Mouse (Mus musculus): ENCODE results near the gene Mecom. TPM values are rescaled to one million over a fixed set of nuclear protein-coding genes. Genes with fewer than 3 reads are reported as not detected.

The Mecom gene
- polyA plus RNA-seq, 1 experiment from 2014 or later, result 52.0 TPM

DNA sequence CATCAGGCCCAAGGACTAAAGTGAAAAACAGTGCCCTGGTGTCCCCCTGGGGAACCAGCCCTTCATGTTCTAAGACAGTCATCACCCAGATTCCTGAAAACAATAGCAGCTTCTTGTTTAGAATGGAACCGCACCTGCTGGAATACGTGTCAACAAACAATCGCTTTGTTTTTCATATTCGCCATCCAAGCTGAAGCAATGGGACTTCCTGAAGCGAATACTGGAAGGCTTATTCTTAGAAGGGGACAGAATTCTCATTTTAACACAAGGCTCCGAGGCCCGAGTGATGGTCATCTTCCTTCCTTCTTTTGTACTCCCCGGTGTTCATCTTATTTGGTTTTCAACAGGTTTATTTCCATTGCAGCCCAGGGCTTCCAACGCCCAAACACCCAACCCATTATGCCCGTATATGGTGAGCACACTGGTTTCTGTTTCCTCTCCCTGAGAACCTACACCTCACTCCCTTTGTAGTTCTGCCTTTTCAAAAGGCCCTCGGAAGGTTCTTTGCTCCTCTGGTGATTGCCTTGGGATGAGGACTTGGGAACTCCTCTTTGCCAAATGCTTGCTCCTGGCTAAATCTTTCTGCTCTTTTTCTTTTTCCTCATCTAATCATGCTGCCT lies 81.7 kb downstream of the Mecom start:
- H3K27ac ChIP-seq (replicated peaks), result no peak overlapping the region
- no peak overlapping the region for H3K4me3 ChIP-seq
- no peak for DNase-seq (ENCODE audit: low spot score)
- H3K4me1 ChIP-seq, result peaks cover 8% of the 10 kb centered on the region
- H3K27me3 ChIP-seq (replicated peaks; ENCODE audit: low read depth, poor library complexity, severe bottlenecking), result no peaks in the 10 kb centered on the region
- 64% methylated on average over 11 of the region's 11 CpGs for WGBS
- H3K9me3 ChIP-seq, result no peaks in the 10 kb centered on the region
- no peaks in the 10 kb centered on the region for H3K36me3 ChIP-seq (replicated peaks)

DNA sequence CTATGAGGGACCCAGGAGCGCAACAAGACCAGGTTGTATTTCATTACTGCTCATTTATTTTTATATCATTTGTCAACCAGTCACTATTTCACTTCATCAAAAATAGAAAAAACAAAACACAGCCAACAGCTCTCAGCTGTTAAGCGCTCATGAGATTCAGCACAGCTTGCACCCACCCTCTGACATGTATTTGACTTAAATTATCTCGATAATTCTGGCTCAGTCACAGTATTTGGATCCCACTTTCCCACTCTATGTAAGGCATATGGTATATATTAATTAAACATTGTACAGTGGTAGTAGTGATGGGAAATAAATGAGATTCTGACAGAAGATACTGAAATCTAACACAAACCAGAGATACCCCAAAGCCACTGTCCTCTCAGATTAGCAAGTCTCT lies 83.3 kb downstream of the Mecom start:
- H3K27me3 ChIP-seq (replicated peaks; ENCODE audit: low read depth, poor library complexity, severe bottlenecking), result no peaks in the 10 kb centered on the region
- H3K36me3 ChIP-seq (replicated peaks), result no peaks in the 10 kb centered on the region
- H3K27ac ChIP-seq (replicated peaks), result no peak overlapping the region
- 88% methylated on average over 3 of the region's 3 CpGs for WGBS
- no peaks in the 10 kb centered on the region for H3K9me3 ChIP-seq
- no peak for DNase-seq (ENCODE audit: low spot score)
- no peak overlapping the region for H3K4me3 ChIP-seq
- no peaks in the 10 kb centered on the region for H3K4me1 ChIP-seq

DNA sequence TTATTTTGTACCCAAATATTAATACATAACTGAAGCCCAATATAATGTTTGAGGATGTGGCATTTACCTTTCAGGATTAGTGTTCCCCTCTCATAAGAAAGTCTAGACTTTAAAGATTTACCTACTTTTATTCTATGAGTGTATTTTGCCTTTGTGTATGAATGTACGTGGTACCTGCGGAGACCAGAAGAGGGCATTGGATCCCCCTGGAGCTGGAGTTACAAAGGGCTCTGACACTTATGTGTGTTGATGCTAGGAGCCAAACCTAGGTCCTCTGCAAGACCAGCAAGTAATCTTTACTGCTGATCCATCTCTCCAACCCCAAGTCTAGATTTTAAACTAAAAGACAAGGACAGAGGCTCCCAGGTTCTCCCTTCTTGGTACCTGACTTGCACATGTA lies 86.0 kb downstream of the Mecom start:
- Histone ChIP-seq H3K27me3 (replicated peaks; ENCODE audit: low read depth, poor library complexity, severe bottlenecking) (no peaks in the 10 kb centered on the region), H3K4me3 (no peak overlapping the region), H3K9me3 (no peaks in the 10 kb centered on the region), H3K36me3 (replicated peaks) (no peaks in the 10 kb centered on the region), H3K27ac (replicated peaks) (no peak overlapping the region), H3K4me1 (peaks cover 8% of the 10 kb centered on the region)
- 87% methylated on average over 2 of the region's 2 CpGs for WGBS
- DNase-seq (ENCODE audit: low spot score), result no peak

DNA sequence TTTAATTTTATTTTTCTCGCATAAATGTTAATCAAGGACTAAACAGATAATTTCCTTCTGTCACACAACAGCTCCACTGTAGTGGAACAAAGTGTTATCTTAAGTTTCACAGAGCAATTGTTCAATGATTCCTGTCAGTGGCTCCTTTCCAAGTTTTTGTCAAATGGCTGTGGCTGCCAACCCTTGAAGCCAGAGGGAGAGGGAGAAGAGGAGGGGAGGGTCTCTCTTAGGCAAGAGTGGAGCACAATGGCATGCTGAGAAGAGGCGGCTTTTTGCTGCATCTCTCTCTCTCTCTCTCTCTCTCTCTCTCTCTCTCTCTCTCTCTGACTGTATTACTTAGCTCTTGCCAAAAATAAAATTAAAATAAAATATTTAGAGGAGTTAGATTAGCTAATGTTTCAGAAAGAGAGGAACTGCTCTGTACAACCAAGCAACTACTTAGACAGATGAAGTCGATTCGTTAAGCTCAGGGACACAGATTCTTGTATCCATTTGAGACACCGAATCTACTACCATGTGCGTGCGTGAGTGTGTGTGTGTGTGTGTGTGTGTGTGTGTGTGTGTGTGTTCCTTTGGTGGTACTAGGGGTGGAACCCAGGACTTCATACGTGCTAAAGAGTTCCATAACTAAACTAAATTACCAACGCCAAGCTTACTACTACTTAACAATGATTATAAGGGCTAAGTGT lies 86.8 kb downstream of the Mecom start:
- Histone ChIP-seq H3K36me3 (replicated peaks) (no peaks in the 10 kb centered on the region), H3K4me1 (peaks cover 8% of the 10 kb centered on the region), H3K4me3 (no peak overlapping the region), H3K27me3 (replicated peaks; ENCODE audit: low read depth, poor library complexity, severe bottlenecking) (no peaks in the 10 kb centered on the region), H3K27ac (replicated peaks) (no peak overlapping the region), H3K9me3 (no peaks in the 10 kb centered on the region)
- 86% methylated on average over 9 of the region's 9 CpGs for WGBS
- DNase-seq (ENCODE audit: low spot score), result no peak

DNA sequence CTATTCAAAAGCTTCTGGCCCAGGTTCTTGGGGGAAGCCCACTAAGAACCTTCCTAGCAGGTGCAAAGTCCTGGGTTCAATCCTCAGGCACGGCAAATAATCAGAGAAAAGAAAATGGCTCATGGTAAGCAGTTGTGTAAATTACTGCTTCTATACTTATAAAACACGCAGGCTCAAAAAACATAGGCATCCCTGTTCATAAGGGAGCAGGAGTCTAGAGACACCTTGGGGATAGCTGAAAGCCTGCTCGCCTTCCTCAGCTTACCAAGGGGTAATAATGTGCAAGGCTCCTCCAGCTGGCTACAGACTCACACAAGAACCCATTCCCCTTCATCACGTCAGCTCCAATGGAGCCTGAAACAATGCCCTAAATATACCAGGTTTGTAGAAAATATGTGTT lies 88.2 kb downstream of the Mecom start:
- Histone ChIP-seq H3K4me3 (no peak overlapping the region), H3K27ac (replicated peaks) (no peak overlapping the region), H3K27me3 (replicated peaks; ENCODE audit: low read depth, poor library complexity, severe bottlenecking) (no peaks in the 10 kb centered on the region), H3K9me3 (no peaks in the 10 kb centered on the region), H3K36me3 (replicated peaks) (no peaks in the 10 kb centered on the region), H3K4me1 (peaks cover 12% of the 10 kb centered on the region)
- 90% methylated on average over 4 of the region's 4 CpGs for WGBS
- DNase-seq (ENCODE audit: low spot score), result no peak

DNA sequence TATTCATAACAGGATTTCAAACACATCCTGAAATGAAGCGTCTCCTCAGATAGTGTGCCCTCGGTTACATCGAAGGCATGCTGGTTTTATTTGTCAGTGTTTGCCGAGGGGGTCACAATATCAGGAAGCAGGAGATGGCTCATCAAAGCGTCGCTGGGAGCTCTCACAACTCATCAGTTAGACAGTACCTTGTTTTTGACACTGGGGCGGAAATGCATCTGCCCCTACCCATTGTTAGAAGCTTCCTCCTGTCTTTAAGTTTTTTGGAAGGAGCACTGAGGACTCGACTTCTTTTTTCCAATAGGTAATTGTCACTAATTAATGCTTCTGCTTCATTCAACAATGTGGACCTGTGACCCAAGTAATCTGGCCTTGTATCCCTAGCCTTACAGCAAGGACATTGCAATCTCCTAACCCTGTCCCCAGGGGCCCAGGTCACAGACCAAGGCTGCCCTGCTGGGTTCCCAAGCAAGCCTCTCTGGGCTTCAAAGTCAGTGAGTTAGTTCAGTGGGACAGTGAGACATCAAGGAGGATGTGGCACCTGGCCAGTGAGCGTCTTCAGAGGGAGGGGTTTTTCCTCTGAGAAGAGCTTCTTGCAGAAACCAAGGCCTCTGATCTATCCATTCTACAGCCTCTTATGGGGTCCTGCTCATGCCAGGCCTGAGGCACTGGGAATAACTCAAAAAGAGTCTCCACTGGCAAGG lies 89.7 kb downstream of the Mecom start:
- 0 out of 2 replicates have a peak overlapping the region, but pooled peaks have one; percentile 27 for H3K27ac ChIP-seq (replicated peaks)
- no peak overlapping the region for H3K4me3 ChIP-seq
- no peaks in the 10 kb centered on the region for H3K27me3 ChIP-seq (replicated peaks; ENCODE audit: low read depth, poor library complexity, severe bottlenecking)
- WGBS, result 56% methylated on average over 9 of the region's 9 CpGs
- DNase-seq (ENCODE audit: low spot score), result no peak
- H3K9me3 ChIP-seq, result no peaks in the 10 kb centered on the region
- H3K36me3 ChIP-seq (replicated peaks), result no peaks in the 10 kb centered on the region
- peaks cover 27% of the 10 kb centered on the region for H3K4me1 ChIP-seq

DNA sequence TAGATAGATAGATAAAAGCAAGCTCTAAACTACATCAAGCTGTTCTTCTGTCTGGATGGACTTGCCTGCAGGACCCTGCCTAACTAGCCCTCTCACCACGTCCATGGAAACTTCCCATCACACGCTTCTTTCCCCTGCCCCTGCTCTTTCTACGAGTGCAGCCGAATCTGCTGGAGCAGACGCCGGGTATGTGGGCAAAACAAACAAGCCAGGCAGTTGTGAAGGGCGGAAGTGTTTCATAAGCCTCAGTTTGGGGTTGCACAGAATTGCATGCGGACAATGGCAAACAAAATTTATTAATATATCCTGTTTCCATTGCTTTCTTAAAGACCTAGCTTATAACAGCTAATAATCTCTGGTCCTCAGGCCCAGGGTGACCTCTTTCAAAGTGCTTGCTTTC lies 91.9 kb downstream of the Mecom start:
- Histone ChIP-seq H3K27me3 (replicated peaks; ENCODE audit: low read depth, poor library complexity, severe bottlenecking) (no peaks in the 10 kb centered on the region), H3K9me3 (no peaks in the 10 kb centered on the region), H3K4me3 (no peak overlapping the region), H3K4me1 (peaks cover 34% of the 10 kb centered on the region), H3K36me3 (replicated peaks) (no peaks in the 10 kb centered on the region), H3K27ac (replicated peaks) (no peak overlapping the region)
- 79% methylated on average over 8 of the region's 8 CpGs for WGBS
- no peak for DNase-seq (ENCODE audit: low spot score)

DNA sequence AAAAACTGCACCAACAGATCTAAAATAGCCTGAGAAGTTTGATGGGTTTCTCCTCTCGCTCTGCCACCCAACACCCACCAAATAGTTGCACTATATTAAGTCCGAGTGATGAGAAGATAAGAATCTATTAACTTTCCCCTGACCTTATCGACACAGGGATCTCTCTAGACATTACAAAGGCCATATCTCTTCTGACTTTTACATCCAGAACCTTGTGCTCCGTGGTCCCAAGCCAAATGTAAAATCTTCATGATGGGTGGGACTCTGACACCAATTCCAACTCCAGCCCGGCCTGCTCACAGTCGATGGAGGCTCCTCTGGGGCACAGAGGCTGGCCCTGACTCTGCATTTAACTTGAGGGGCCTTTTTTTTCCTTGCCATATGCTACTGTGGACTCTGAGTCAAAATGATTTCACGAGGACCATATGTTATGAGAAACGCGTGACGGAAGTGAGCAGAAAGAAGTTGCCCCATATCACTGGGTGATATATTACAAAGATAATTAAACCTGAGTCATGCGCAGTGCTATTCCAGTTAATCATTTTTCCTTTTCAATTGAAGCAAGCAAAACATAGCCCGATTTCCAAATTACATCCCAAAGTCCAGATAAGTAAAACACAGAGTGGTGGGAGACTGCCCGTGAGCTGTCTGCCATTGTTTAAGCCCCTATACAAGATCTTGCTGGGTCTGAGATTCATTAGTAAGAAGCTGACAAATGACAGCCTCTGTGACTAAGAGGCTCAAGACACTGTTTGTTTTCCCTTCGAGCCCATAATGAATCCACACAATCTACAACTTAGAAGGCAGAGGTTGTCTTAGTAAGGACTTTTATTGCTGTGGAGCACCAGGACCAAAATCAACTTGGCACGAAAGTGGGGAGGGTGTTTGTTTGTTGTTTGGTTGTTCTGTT lies 94.0 kb downstream of the Mecom start:
- H3K4me1 ChIP-seq, result peaks cover 33% of the 10 kb centered on the region
- no peak for DNase-seq (ENCODE audit: low spot score)
- WGBS, result 57% methylated on average over 15 of the region's 15 CpGs

DNA sequence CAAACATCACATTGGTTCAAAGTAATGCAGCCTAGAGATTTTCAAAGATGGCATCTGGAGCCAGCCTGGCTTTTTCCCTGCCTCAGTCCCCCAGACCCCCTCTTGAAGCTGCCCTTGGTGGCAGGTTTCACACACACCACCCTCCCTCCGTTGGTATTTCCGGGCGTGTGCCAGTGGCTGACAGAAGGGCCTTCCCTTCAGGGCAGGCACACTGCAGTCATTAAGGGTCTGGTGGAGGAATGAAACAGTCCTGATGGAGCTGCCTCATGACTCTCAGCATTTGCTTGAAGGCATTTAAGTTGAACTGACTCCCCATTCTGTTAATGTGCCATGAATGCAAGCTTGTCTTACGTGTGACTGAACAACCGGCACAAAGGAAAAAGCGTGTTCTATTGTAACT lies 94.8 kb downstream of the Mecom start:
- Histone ChIP-seq H3K4me1 (peaks cover 26% of the 10 kb centered on the region), H3K27me3 (replicated peaks; ENCODE audit: low read depth, poor library complexity, severe bottlenecking) (no peaks in the 10 kb centered on the region), H3K27ac (replicated peaks) (peak overlapping the region; percentile 35; the same call in 1 of the 2 replicates), H3K36me3 (replicated peaks) (no peaks in the 10 kb centered on the region), H3K4me3 (no peak overlapping the region), H3K9me3 (no peaks in the 10 kb centered on the region)
- WGBS, result 54% methylated on average over 6 of the region's 6 CpGs
- peak; percentile 43 for DNase-seq (ENCODE audit: low spot score)

More for the DNA sequence above, 94.0 kb downstream of the Mecom start:
- no peaks in the 10 kb centered on the region for H3K27me3 ChIP-seq (replicated peaks; ENCODE audit: low read depth, poor library complexity, severe bottlenecking)
- H3K4me3 ChIP-seq, result no peak overlapping the region
- 0 out of 2 replicates have a peak overlapping the region, but pooled peaks have one; percentile 10 for H3K27ac ChIP-seq (replicated peaks)
- H3K9me3 ChIP-seq, result no peaks in the 10 kb centered on the region
- H3K36me3 ChIP-seq (replicated peaks), result no peaks in the 10 kb centered on the region

DNA sequence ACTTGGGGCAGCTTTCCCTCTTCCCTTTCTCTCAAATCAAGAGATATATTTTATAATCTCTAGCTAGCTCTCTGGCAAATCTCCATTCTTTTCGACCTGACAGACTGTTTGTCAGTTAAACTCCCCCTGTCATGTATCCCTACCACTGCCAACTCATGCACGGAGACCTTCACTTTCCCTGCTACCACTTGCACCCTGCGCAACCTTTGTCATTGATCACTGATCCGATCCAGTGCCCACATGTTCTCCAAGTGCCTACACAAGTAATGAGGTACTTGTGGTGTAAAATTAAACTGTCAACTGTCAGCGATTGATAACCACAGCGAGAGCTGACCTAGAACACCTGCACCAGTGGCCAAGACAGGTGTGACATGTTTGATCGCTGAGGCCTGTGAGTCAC lies 95.3 kb downstream of the Mecom start:
- Histone ChIP-seq H3K4me1 (peaks cover 26% of the 10 kb centered on the region), H3K27ac (replicated peaks) (peak overlapping the region; percentile 35; the same call in 1 of the 2 replicates), H3K9me3 (no peaks in the 10 kb centered on the region), H3K27me3 (replicated peaks; ENCODE audit: low read depth, poor library complexity, severe bottlenecking) (no peaks in the 10 kb centered on the region), H3K36me3 (replicated peaks) (no peaks in the 10 kb centered on the region), H3K4me3 (no peak overlapping the region)
- 81% methylated on average over 7 of the region's 7 CpGs for WGBS
- no peak for DNase-seq (ENCODE audit: low spot score)

DNA sequence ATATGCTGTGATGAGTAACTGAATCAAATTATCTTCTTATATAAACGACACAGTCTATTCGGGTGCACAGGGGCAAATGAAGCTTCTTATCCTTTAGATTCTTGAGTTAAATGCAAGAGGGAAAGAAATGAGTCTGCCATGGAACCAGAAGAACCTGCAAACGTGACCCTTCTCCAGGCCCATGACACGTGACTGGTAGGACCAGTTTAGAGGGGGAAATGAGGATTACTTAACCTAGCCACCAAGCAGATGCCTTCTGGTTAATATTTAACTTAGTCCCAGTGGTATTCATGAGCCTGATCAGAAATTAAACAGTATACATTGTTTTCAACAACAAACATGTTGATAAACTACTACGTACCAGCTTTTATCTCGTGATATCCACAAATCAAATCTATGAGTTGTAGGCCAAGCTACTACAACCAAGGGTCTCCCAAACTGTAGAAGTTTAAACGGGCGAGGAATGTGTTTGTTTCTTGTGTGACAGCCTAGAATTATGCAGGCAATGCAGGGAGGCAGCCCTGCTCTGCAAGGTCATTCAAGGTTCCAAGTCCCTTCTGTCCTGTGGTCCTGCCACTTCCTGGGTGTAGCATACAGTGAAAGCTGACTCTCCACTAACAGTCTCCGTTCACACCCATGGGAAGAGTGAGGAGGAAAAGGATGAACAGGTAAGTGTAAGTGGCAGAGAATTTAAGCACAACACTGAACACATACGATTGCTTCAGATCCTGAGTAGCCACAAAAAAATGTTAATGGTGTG lies 97.4 kb downstream of the Mecom start:
- peaks cover 23% of the 10 kb centered on the region for H3K4me1 ChIP-seq
- no peaks in the 10 kb centered on the region for H3K27me3 ChIP-seq (replicated peaks; ENCODE audit: low read depth, poor library complexity, severe bottlenecking)
- no peak overlapping the region for H3K4me3 ChIP-seq
- DNase-seq (ENCODE audit: low spot score), result no peak
- no peaks in the 10 kb centered on the region for H3K9me3 ChIP-seq
- WGBS, result 86% methylated on average over 10 of the region's 10 CpGs
- no peak overlapping the region for H3K27ac ChIP-seq (replicated peaks)
- no peaks in the 10 kb centered on the region for H3K36me3 ChIP-seq (replicated peaks)

All from embryonic facial prominence, embryonic 10.5 days (tissue).